Mouse (Mus musculus) urinary bladder, postnatal 4 days (tissue): ENCODE measurements around the gene Acot13.
"Not testable (repeated sequence)": the region's sequence is repeated elsewhere in the genome, so short reads cannot be mapped to it uniquely, and the experiment has no call there.

Experiments
- DNase-seq, 2 experiments: peaks; one replicate each; pipeline ENCODE4 v3.0.0; 2021 to 2022; ENCODE audit warnings: low spot score in 2 of 2

Acot13 gene

DNA sequence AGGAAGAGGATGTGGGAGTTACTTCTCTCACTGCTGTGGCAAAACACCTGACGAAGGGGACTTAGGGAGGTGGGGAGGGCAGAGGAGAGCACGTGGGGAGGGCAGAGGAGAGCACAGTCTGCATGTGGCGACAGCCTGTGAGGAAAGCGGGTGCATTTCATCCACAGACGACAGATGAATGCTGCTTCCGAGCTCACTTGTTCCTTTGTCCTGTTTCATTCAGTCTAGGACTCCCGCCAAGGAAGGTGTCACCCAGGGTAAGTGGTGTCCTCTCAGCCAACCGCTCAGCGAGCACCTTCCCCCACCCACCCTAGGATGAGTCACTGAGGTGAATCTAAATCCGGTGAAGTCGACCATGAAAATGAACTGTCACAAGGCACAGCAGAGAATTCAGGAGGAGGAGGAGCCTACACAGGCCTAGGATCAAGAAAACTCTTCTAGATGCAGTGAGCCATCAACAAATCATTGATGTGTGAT, 45.3 kb downstream of the Acot13 start:
- no peak for DNase-seq

DNA sequence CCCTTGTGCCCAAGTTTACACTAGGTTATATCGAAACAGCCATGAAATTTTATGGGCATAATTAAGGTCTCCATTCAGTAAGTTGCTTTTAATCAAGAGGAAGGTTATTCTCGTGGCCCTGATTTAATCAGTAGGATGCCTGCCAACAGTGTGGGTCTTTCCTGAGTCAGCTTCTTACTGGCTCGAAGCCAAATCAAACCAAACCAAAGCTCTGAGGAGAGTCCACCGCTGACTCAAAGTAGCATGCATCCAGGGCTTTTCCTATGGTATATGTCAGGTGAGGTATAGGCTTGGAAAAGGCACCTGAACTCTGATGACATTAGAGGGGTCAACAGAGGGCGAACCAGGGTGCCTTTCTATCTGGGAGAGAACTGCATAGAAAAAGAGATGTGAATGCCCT, 49.4 kb downstream of the Acot13 start:
- no peak for DNase-seq

DNA sequence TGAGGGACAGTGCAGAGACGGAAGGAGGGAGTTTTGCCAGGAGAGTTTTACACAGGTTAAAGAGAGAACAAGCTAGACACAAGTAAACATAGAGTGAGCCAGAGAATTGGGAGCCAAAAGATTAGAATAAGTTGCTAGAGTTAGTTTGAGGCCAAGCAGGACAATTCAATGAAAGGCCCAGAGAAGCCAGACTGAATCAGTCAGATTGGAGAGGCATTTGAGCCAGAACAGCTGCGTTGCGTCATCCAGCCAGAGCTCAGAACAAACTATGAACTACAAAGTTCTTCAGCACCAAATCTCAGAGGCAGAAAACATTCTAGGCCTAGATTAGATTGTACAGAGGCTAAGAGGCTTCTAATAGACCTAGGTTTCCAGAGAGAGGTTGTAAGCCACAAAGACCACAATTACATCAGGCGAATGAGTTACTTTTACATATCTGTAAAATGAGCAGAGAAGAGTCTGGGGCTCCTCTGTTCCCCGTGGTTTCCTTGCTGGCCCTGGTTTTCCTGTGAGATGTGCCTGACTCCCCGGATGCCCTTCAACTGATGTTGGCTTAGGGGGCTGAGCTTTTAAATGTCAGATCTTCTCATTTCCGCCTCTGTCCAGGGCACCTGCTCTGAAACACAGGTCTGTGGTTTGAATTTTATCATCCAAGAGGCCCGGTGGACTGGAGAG, 52.5 kb downstream of the Acot13 start:
- DNase-seq: no peak

DNA sequence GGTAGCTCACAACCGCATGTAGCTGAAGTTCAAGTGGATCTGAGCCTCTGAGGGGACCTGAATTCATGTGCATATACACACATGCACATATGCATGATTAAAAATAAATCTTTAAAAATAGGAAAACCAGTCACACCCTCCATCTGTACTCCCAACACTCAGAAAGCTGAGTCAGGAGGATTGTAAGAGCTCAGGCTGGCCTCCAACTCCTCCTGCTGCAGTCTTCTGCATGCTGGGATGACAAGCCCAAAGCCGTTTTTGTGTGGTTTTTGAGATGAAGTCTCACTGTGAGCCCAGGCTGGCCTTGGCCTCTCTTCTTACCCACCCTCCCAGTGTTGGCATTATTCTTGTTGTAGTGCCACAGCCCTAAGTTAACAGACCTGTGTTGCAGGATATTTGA, 53.3 kb downstream of the Acot13 start:
- no peak for DNase-seq

DNA sequence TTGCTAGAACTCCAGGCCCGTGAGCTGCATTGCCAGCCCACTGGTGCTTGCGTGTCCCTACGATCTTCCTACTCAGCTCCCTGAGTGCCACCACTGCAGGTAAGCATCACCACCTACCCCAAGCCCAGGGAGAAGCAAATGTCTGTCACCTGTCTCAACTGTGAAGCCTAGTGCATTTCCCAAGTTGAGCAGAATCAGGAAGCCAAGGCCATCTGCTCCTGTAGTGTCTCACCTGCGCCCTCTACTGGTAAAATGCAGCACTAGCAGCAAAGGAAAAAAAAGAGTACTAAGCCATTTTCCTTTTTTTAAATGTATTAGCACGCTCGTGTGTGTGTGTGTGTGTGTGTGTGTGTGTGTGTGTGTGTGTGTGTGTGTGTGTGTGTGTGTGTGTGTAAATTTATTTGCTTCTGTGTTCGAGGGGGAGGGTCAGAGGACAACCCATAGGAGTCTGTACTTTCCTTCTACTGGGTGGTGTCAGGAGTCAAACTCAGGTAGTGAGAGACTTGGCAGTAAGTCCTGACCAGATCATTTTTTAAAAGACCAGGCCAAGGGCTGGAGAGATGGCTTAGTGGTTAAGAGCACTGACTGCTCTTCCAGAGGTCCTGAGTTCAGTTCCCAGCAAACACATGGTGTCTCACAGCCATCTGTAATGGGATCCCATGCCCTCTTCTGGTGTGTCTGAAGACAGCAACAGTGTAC, 55.0 kb downstream of the Acot13 start:
- no peak for DNase-seq

DNA sequence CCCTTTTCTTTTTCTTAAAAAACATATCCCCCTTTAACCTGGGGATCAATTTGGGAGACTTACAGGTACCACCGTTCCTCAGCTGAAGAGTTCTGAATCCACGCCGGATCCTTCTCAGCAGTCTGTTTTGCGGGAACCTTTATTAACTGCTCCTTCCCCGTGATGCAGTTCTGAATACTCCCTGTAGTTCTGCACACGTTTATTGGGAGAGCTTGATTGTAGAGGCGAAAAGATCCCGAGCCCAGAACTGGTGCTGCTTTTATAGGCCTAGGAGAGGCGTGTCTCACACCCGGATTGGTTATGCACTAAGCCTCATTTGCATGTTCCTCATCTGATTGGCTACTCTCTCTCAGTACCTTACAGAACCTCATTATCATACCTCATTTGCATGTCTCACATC, 59.9 kb downstream of the Acot13 start:
- DNase-seq: not testable (repeated sequence)
